Mouse (Mus musculus) T-helper 1 cell (primary cell): ENCODE results near the gene Ints6.

Source experiments
- in situ Hi-C: fragments of 300-600 bp; cut with MboI, MseI; formaldehyde crosslinking; loops from one replicate; pipeline ENCODE4 v1.15.1; 2025; ENCODE audit warnings: high pct_unique_total_duplicates

The Ints6 gene

GRCm38 (mm10) chr14:62761036-62761881, at the start of gene Ints6:
Ints6 (minus strand) TSS chr14:62761169.
- in situ Hi-C loops: loop anchor here (10.0 kb wide), 1 partner anchor 1684 kb away; no protein-coding TSS in a partner anchor

GRCm38 (mm10) chr14:62808661-62809523, 47.9 kb upstream of the Ints6 start:
- in situ Hi-C loops: no loop called here

- in situ Hi-C loops: no loop called here
Observed at GRCm38 (mm10) chr14:62806921-62807320, 46.0 kb upstream of the Ints6 start.

- in situ Hi-C loops: no loop called here
Observed at GRCm38 (mm10) chr14:62803204-62803603, 42.2 kb upstream of the Ints6 start.

- in situ Hi-C loops: no loop called here
Observed at GRCm38 (mm10) chr14:62800791-62801190, 39.8 kb upstream of the Ints6 start.

GRCm38 (mm10) chr14:62798608-62799101, 37.7 kb upstream of the Ints6 start:
- in situ Hi-C loops: no loop called here

- in situ Hi-C loops: no loop called here
Observed at GRCm38 (mm10) chr14:62795719-62796118, 34.8 kb upstream of the Ints6 start.

GRCm38 (mm10) chr14:62789282-62789681, 28.3 kb upstream of the Ints6 start:
- in situ Hi-C loops: no loop called here

- in situ Hi-C loops: no loop called here
Observed at GRCm38 (mm10) chr14:62782981-62783380, 22.0 kb upstream of the Ints6 start.

- in situ Hi-C loops: no loop called here
Observed at GRCm38 (mm10) chr14:62780520-62781316, 19.7 kb upstream of the Ints6 start.

- in situ Hi-C loops: loop anchor here (10.0 kb wide), 1 partner anchor 57 kb away; the partner anchor contains the start of gene Wdfy2
Observed at GRCm38 (mm10) chr14:62778095-62778494, 17.1 kb upstream of the Ints6 start.

- in situ Hi-C loops: loop anchor here (10.0 kb wide), 1 partner anchor 60 kb away; the partner anchor contains the start of gene Wdfy2
Observed at GRCm38 (mm10) chr14:62775034-62775433, 14.1 kb upstream of the Ints6 start.

- in situ Hi-C loops: loop anchor here (10.0 kb wide), 1 partner anchor 61 kb away; the partner anchor contains the start of gene Wdfy2
Observed at GRCm38 (mm10) chr14:62774246-62774645, 13.3 kb upstream of the Ints6 start.

GRCm38 (mm10) chr14:62773766-62774165, 12.8 kb upstream of the Ints6 start:
- in situ Hi-C loops: loop anchor here (10.0 kb wide), 1 partner anchor 61 kb away; the partner anchor contains the start of gene Wdfy2

GRCm38 (mm10) chr14:62765398-62765797, 4.4 kb upstream of the Ints6 start:
- in situ Hi-C loops: loop anchor here (10.0 kb wide), 1 partner anchor 1679 kb away; no protein-coding TSS in a partner anchor

GRCm38 (mm10) chr14:62764371-62764770, 3.4 kb upstream of the Ints6 start:
- in situ Hi-C loops: loop anchor here (10.0 kb wide), 1 partner anchor 1680 kb away; no protein-coding TSS in a partner anchor

- in situ Hi-C loops: loop anchor here (10.0 kb wide), 1 partner anchor 1683 kb away; no protein-coding TSS in a partner anchor
Observed at GRCm38 (mm10) chr14:62761943-62762342, 974 bp upstream of the Ints6 start.

GRCm38 (mm10) chr14:62760321-62761035, 491 bp downstream of the Ints6 start:
- in situ Hi-C loops: loop anchor here (10.0 kb wide), 1 partner anchor 1684 kb away; no protein-coding TSS in a partner anchor

- in situ Hi-C loops: loop anchor here (10.0 kb wide), 1 partner anchor 1685 kb away; no protein-coding TSS in a partner anchor
Observed at GRCm38 (mm10) chr14:62759771-62760320, 1.1 kb downstream of the Ints6 start.

- in situ Hi-C loops: no loop called here
Observed at GRCm38 (mm10) chr14:62758714-62759113, 2.3 kb downstream of the Ints6 start.
